Mouse (Mus musculus) olfactory bulb, adult 2 months (tissue): Measurements from ENCODE around the gene Ppp1r12b.

Experiments
- CTCF ChIP-seq: fragments of 200-500 bp; IDR thresholded peaks from 2 replicates; pipeline ENCODE4 v1.5.1; 2012; ENCODE audit warnings: low read depth, mild to moderate bottlenecking, low read length, moderate library complexity; ENCODE audit not compliant: insufficient read depth
- POLR2A ChIP-seq: fragments of 200-500 bp; IDR thresholded peaks from 2 replicates; pipeline ENCODE4 v1.6.1; 2012; ENCODE audit warnings: mild to moderate bottlenecking, low read depth, low read length, moderate library complexity; ENCODE audit not compliant: insufficient read depth

- no peak for TF ChIP-seq CTCF
- TF ChIP-seq POLR2A: no peak
These were observed 229.3 kb downstream of the Ppp1r12b start for GRCm38 (mm10) chr1:134726480-134726879.
